Comparison of ENCODE assay signal across 28 mouse cellular contexts in the genomic region with DNA sequence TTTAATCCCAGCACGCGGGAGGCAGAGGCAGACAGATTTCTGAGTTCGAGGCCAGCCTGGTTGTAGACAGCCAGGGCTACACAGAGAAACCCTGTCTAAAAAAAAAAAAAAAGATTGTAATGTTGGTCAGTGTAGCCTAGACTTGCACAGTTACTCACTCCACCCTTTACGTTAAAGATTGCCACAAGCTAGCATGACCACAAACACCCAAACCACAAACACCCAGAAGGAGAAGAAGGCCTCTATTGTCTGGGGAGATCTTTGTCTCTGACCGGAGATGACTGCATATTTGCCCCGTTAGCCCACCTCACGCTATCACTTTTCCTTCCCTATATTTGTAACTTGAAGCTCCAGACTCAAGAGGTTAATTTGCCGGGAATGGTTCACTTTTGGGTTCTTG. TPM values are rescaled to one million over a fixed set of nuclear protein-coding genes. Genes with fewer than 3 reads are reported as not detected.
DNase-seq lines count a peak whose midpoint lies in the region; ATAC-seq and TF ChIP-seq lines count a peak whose summit lies in the region.
"Had no signal": no experiment of that assay in that cellular context is flagged by ENCODE, and none has a peak within 500 bp of the region (broad histone marks: within the 10 kb centered on the region; RNA-seq: fewer than 3 reads in every experiment).

No protein-coding gene starts in this region.

- H3K4me3 ChIP-seq in liver, postnatal 0 days (ENCODE audit: low read depth, low read length): no peak overlapping the region
- H3K4me3 ChIP-seq in liver, embryonic 12.5 days: no peak overlapping the region
- H3K4me3 ChIP-seq in macrophage (ENCODE audit: inconsistent target): no peak overlapping the region
- no peak overlapping the region for H3K4me3 ChIP-seq in forebrain, embryonic 14.5 days (ENCODE audit: low read depth, low read length)
- H3K4me3 ChIP-seq in heart, embryonic 10.5 days: no peak overlapping the region
- H3K4me3 ChIP-seq: embryonic facial prominence, embryonic 13.5 days; forebrain, embryonic 15.5 days; hindbrain, embryonic 13.5 days; intestine, embryonic 15.5 days; limb, embryonic 12.5 days; midbrain, embryonic 12.5 days had no signal

- no peak for TF ChIP-seq CTCF in liver, postnatal 0 days (IDR thresholded peaks at IDR 0.05; ENCODE audit: low read depth)

- no peaks in the 10 kb centered on the region for H3K79me2 ChIP-seq in macrophage (ENCODE audit: inconsistent target)

- peak; percentile 55 for ATAC-seq in liver, postnatal 0 days
- ATAC-seq in liver, embryonic 12.5 days: no peak
- ATAC-seq in forebrain, embryonic 14.5 days: no peak
- ATAC-seq: CD4-positive, CD25-positive, alpha-beta regulatory T cell, adult 4 months; forebrain, embryonic 15.5 days; intestine, embryonic 15.5 days had no signal

- WGBS in liver, postnatal 0 days (ENCODE audit: insufficient replicate concordance): 37% methylated on average over 8 of the region's 8 CpGs
- 27% methylated on average over 8 of the region's 8 CpGs for WGBS in liver, embryonic 12.5 days (ENCODE audit: insufficient replicate concordance)
- WGBS in macrophage (ENCODE audit: missing documents): 15% methylated on average over 7 of the region's 8 CpGs
- WGBS in forebrain, embryonic 14.5 days: 92% methylated on average over 8 of the region's 8 CpGs
- WGBS in heart, embryonic 10.5 days: 82% methylated on average over 8 of the region's 8 CpGs

- no peak overlapping the region for H3K4me2 ChIP-seq in liver, postnatal 0 days (ENCODE audit: low read depth, low read length)
- no peak overlapping the region for H3K4me2 ChIP-seq in liver, embryonic 12.5 days
- H3K4me2 ChIP-seq in forebrain, embryonic 14.5 days (ENCODE audit: low read length): no peak overlapping the region
- H3K4me2 ChIP-seq: embryonic facial prominence, embryonic 13.5 days; forebrain, embryonic 15.5 days; hindbrain, embryonic 13.5 days; intestine, embryonic 15.5 days; limb, embryonic 12.5 days; midbrain, embryonic 12.5 days had no signal

- H3K27ac ChIP-seq in liver, postnatal 0 days (ENCODE audit: low read depth): 0 out of 2 replicates have a peak overlapping the region, but pooled peaks have one; percentile 44
- no peak overlapping the region for H3K27ac ChIP-seq in liver, embryonic 12.5 days
- peak overlapping the region; percentile 37 for H3K27ac ChIP-seq in macrophage
- no peak overlapping the region for H3K27ac ChIP-seq in forebrain, embryonic 14.5 days (ENCODE audit: low read depth, low read length)
- H3K27ac ChIP-seq in heart, embryonic 10.5 days: no peak overlapping the region
- H3K27ac ChIP-seq: embryonic facial prominence, embryonic 13.5 days; forebrain, embryonic 15.5 days; hindbrain, embryonic 13.5 days; intestine, embryonic 15.5 days; limb, embryonic 12.5 days; midbrain, embryonic 12.5 days had no signal

- peak; percentile 48; the same call in 1 of the 2 replicates for TF ChIP-seq EP300 in liver, postnatal 0 days (IDR thresholded peaks at IDR 0.05; ENCODE audit: low read depth)

- DNase-seq in liver, postnatal 0 days: no peak
- peak; percentile 55 for DNase-seq in MEL-GATA-1-ER (ENCODE audit: extremely low read depth, low read depth)
- peak; percentile 73 to 89 for DNase-seq in natural killer cell, adult 2 months (ENCODE audit: low spot score in 2 of 2)
- DNase-seq in forebrain, embryonic 14.5 days (ENCODE audit: low spot score): no peak
- DNase-seq in heart, embryonic 10.5 days (ENCODE audit: low spot score): no peak
- no peak for DNase-seq in kidney, postnatal 10 days
- DNase-seq: cerebellum, adult 9-11 months; gastrocnemius, postnatal 25 days; kidney, adult 9 months; kidney, postnatal 4 days; layer of hippocampus, adult 9-11 months; lung, adult 18-20 months; retina, postnatal 1 day; right cerebral cortex, postnatal 4 days; thymus, postnatal 36 days had no signal

- H3K4me1 ChIP-seq in liver, postnatal 0 days (ENCODE audit: insufficient read depth): no peaks in the 10 kb centered on the region
- H3K4me1 ChIP-seq in liver, embryonic 12.5 days: peaks cover 8% of the 10 kb centered on the region; the same call in 1 of the 2 replicates
- no peaks in the 10 kb centered on the region for H3K4me1 ChIP-seq in forebrain, embryonic 14.5 days (ENCODE audit: control insufficient read depth, insufficient read depth, low read length)
- no peaks in the 10 kb centered on the region for H3K4me1 ChIP-seq in heart, embryonic 10.5 days
- H3K4me1 ChIP-seq: embryonic facial prominence, embryonic 13.5 days; forebrain, embryonic 15.5 days; hindbrain, embryonic 13.5 days; intestine, embryonic 15.5 days; limb, embryonic 12.5 days; midbrain, embryonic 12.5 days had no signal

- no peaks in the 10 kb centered on the region for H3K9me3 ChIP-seq in liver, postnatal 0 days (ENCODE audit: low read length)
- H3K9me3 ChIP-seq in liver, embryonic 12.5 days (replicated peaks): no peaks in the 10 kb centered on the region
- no peaks in the 10 kb centered on the region for H3K9me3 ChIP-seq in forebrain, embryonic 14.5 days (replicated peaks; ENCODE audit: control insufficient read depth, low read length)
- H3K9me3 ChIP-seq in heart, embryonic 10.5 days: no peaks in the 10 kb centered on the region
- H3K9me3 ChIP-seq: embryonic facial prominence, embryonic 13.5 days; forebrain, embryonic 15.5 days; hindbrain, embryonic 13.5 days; intestine, embryonic 15.5 days; midbrain, embryonic 12.5 days had no signal

- H3K36me3 ChIP-seq in liver, postnatal 0 days (replicated peaks; ENCODE audit: insufficient read depth, low read length): no peaks in the 10 kb centered on the region
- no peaks in the 10 kb centered on the region for H3K36me3 ChIP-seq in liver, embryonic 12.5 days
- H3K36me3 ChIP-seq in macrophage (ENCODE audit: inconsistent target): no peaks in the 10 kb centered on the region
- no peaks in the 10 kb centered on the region for H3K36me3 ChIP-seq in forebrain, embryonic 14.5 days (ENCODE audit: control insufficient read depth, insufficient read depth, low read length)
- H3K36me3 ChIP-seq in heart, embryonic 10.5 days: no peaks in the 10 kb centered on the region
- H3K36me3 ChIP-seq: embryonic facial prominence, embryonic 13.5 days; forebrain, embryonic 15.5 days; G1E; hindbrain, embryonic 13.5 days; intestine, embryonic 15.5 days; limb, embryonic 12.5 days; midbrain, embryonic 12.5 days had no signal

- H3K9ac ChIP-seq in liver, postnatal 0 days (replicated peaks): no peak overlapping the region
- H3K9ac ChIP-seq in liver, embryonic 12.5 days: no peak overlapping the region
- no peak overlapping the region for H3K9ac ChIP-seq in forebrain, embryonic 14.5 days (ENCODE audit: low read length)
- H3K9ac ChIP-seq: embryonic facial prominence, embryonic 13.5 days; forebrain, embryonic 15.5 days; hindbrain, embryonic 13.5 days; intestine, embryonic 15.5 days; limb, embryonic 12.5 days; midbrain, embryonic 12.5 days had no signal

- H3K27me3 ChIP-seq in liver, postnatal 0 days (ENCODE audit: insufficient read depth, low read length): no peaks in the 10 kb centered on the region
- no peaks in the 10 kb centered on the region for H3K27me3 ChIP-seq in liver, embryonic 12.5 days (replicated peaks)
- H3K27me3 ChIP-seq in forebrain, embryonic 14.5 days (replicated peaks; ENCODE audit: control insufficient read depth, insufficient read depth, low read length): no peaks in the 10 kb centered on the region
- H3K27me3 ChIP-seq in heart, embryonic 10.5 days (ENCODE audit: insufficient read depth, poor library complexity, severe bottlenecking): peaks cover 17% of the 10 kb centered on the region; the same call in 1 of the 2 replicates
- H3K27me3 ChIP-seq: embryonic facial prominence, embryonic 13.5 days; forebrain, embryonic 15.5 days; hindbrain, embryonic 13.5 days; intestine, embryonic 15.5 days; limb, embryonic 12.5 days; midbrain, embryonic 12.5 days had no signal

RNA-seq across cellular contexts. Expression of a gene that starts 14.7 kb away (rescaled TPM):
- polyA plus RNA-seq in liver, postnatal 0 days (2015; fragmentation: Nextera tagmentation; extraction: Ambion mirVana): 33.4 and 38.6 TPM in 2 replicates
- polyA plus RNA-seq in liver, embryonic 12.5 days (2016; fragmentation: Nextera tagmentation; extraction: Ambion mirVana): 19.5 and 23.4 TPM in 2 replicates
- 100 to 1,000 TPM in 1 of 26 experiments, 10 to 100 TPM in 25; 10.2 to 127 (median 30.9) TPM for total RNA-seq in macrophage (2018; cell fraction: chromatin; rRNA removed)
- 10 to 100 TPM in 5 of 26 experiments, 1 to 10 TPM in 21; 2.6 to 12.8 (median 6.1) TPM for total RNA-seq in macrophage (2018; cell fraction: cytosol; rRNA removed)
- total RNA-seq in macrophage (2018; cell fraction: nucleus; rRNA removed): 100 to 1,000 TPM in 7 of 26 experiments, 10 to 100 TPM in 18, 1 to 10 TPM in 1; 9.7 to 177 (median 37.1) TPM
- 4.7 to 18.2 TPM (median 4.8 TPM) in 3 replicates for polyA plus RNA-seq in macrophage (2018)
- polyA plus RNA-seq in forebrain, embryonic 14.5 days (2014; fragmentation: Nextera tagmentation; extraction: Ambion mirVana): 11.0 and 12.2 TPM in 2 replicates
- polyA plus RNA-seq in heart, embryonic 10.5 days (2016; fragmentation: Nextera tagmentation; extraction: Ambion mirVana): 3.6 and 12.5 TPM in 2 replicates
- polyA plus RNA-seq: CD4-positive, CD25-positive, alpha-beta regulatory T cell, adult 4 months; G1E had no signal

RNA-seq across cellular contexts. Expression of a gene that starts 25.9 kb away (rescaled TPM):
- 798 and 816 TPM in 2 replicates for polyA plus RNA-seq in liver, postnatal 0 days (2015; fragmentation: Nextera tagmentation; extraction: Ambion mirVana)
- polyA plus RNA-seq in liver, embryonic 12.5 days (2016; fragmentation: Nextera tagmentation; extraction: Ambion mirVana): 355 TPM in 2 replicates
- 100 to 1,000 TPM in 1 of 26 experiments, 10 to 100 TPM in 25; 15.1 to 108 (median 29.7) TPM for total RNA-seq in macrophage (2018; cell fraction: chromatin; rRNA removed)
- 1,000 to 10,000 TPM in 1 of 26 experiments, 100 to 1,000 TPM in 25; 564 to 1,058 (median 751) TPM for total RNA-seq in macrophage (2018; cell fraction: cytosol; rRNA removed)
- total RNA-seq in macrophage (2018; cell fraction: nucleus; rRNA removed): 100 to 1,000 TPM in 25 of 26 experiments, 10 to 100 TPM in 1; 46.7 to 361 (median 143) TPM
- 471 to 1,093 TPM (median 749 TPM) in 3 replicates for polyA plus RNA-seq in macrophage (2018)
- polyA plus RNA-seq in forebrain, embryonic 14.5 days (2014; fragmentation: Nextera tagmentation; extraction: Ambion mirVana): 163 and 235 TPM in 2 replicates
- polyA plus RNA-seq in heart, embryonic 10.5 days (2016; fragmentation: Nextera tagmentation; extraction: Ambion mirVana): 402 and 508 TPM in 2 replicates

RNA-seq across cellular contexts. Expression of a gene that starts 26.0 kb away (rescaled TPM):
- 0.59 TPM in 1 of 2 replicates, not detected in the other for polyA plus RNA-seq in liver, postnatal 0 days (2015; fragmentation: Nextera tagmentation; extraction: Ambion mirVana)
- polyA plus RNA-seq in liver, embryonic 12.5 days (2016; fragmentation: Nextera tagmentation; extraction: Ambion mirVana): not detected in 2 replicates
- total RNA-seq in macrophage (2018; cell fraction: chromatin; rRNA removed): 1 to 10 TPM in 5 of 26 experiments, not detected in 21; 3.0 to 7.9 (median 4.0) TPM
- total RNA-seq in macrophage (2018; cell fraction: cytosol; rRNA removed): under 1 TPM in 3 of 26 experiments, not detected in 23; 0.42 to 0.77 (median 0.47) TPM
- total RNA-seq in macrophage (2018; cell fraction: nucleus; rRNA removed): 1 to 10 TPM in 3 of 26 experiments, not detected in 23; 3.0 to 3.6 (median 3.0) TPM
- polyA plus RNA-seq in macrophage (2018): 0.87 TPM in 1 of 3 replicates, not detected in the others
- not detected in 2 replicates for polyA plus RNA-seq in forebrain, embryonic 14.5 days (2014; fragmentation: Nextera tagmentation; extraction: Ambion mirVana)
- not detected in 2 replicates for polyA plus RNA-seq in heart, embryonic 10.5 days (2016; fragmentation: Nextera tagmentation; extraction: Ambion mirVana)
- total RNA-seq: G1E; gastrocnemius, postnatal 25 days; left cerebral cortex, adult 8-10 months had no signal
- polyA plus RNA-seq: embryonic facial prominence, embryonic 13.5 days; forebrain, embryonic 15.5 days; G1E; heart, postnatal 0 days; hindbrain, embryonic 13.5 days; limb, embryonic 12.5 days; midbrain, embryonic 12.5 days; testis, adult 2 months had no signal

RNA-seq across cellular contexts. Expression of a gene that starts 28.9 kb away (rescaled TPM):
- polyA plus RNA-seq in liver, postnatal 0 days (2015; fragmentation: Nextera tagmentation; extraction: Ambion mirVana): 295 and 298 TPM in 2 replicates
- polyA plus RNA-seq in liver, embryonic 12.5 days (2016; fragmentation: Nextera tagmentation; extraction: Ambion mirVana): 35.7 TPM in 2 replicates
- 100 to 1,000 TPM in 1 of 26 experiments, 10 to 100 TPM in 24, 1 to 10 TPM in 1; 9.6 to 127 (median 52.2) TPM for total RNA-seq in macrophage (2018; cell fraction: chromatin; rRNA removed)
- 1,000 to 10,000 TPM in 24 of 26 experiments, 100 to 1,000 TPM in 2; 864 to 4,013 (median 2,083) TPM for total RNA-seq in macrophage (2018; cell fraction: cytosol; rRNA removed)
- 1,000 to 10,000 TPM in 1 of 26 experiments, 100 to 1,000 TPM in 24, 10 to 100 TPM in 1; 97.6 to 1,118 (median 541) TPM for total RNA-seq in macrophage (2018; cell fraction: nucleus; rRNA removed)
- 596 to 2,531 TPM (median 1,114 TPM) in 3 replicates for polyA plus RNA-seq in macrophage (2018)
- polyA plus RNA-seq in forebrain, embryonic 14.5 days (2014; fragmentation: Nextera tagmentation; extraction: Ambion mirVana): 24.7 and 29.7 TPM in 2 replicates
- polyA plus RNA-seq in heart, embryonic 10.5 days (2016; fragmentation: Nextera tagmentation; extraction: Ambion mirVana): 24.5 and 32.7 TPM in 2 replicates
- total RNA-seq: G1E had no signal
- polyA plus RNA-seq: G1E had no signal

RNA-seq across cellular contexts. Expression of a gene that starts 31.6 kb away (rescaled TPM):
- polyA plus RNA-seq in liver, postnatal 0 days (2015; fragmentation: Nextera tagmentation; extraction: Ambion mirVana): 0.41 and 0.48 TPM in 2 replicates
- 0.94 and 0.99 TPM in 2 replicates for polyA plus RNA-seq in liver, embryonic 12.5 days (2016; fragmentation: Nextera tagmentation; extraction: Ambion mirVana)
- 10 to 100 TPM in 10 of 26 experiments, 1 to 10 TPM in 16; 3.1 to 25.5 (median 8.4) TPM for total RNA-seq in macrophage (2018; cell fraction: chromatin; rRNA removed)
- total RNA-seq in macrophage (2018; cell fraction: cytosol; rRNA removed): 1 to 10 TPM in 2 of 26 experiments, under 1 TPM in 23, not detected in 1; 0.22 to 1.3 (median 0.46) TPM
- 10 to 100 TPM in 11 of 26 experiments, 1 to 10 TPM in 15; 3.0 to 27.1 (median 9.1) TPM for total RNA-seq in macrophage (2018; cell fraction: nucleus; rRNA removed)
- 0.30 to 1.0 TPM in 2 of 3 replicates, not detected in the other for polyA plus RNA-seq in macrophage (2018)
- not detected in 2 replicates for polyA plus RNA-seq in forebrain, embryonic 14.5 days (2014; fragmentation: Nextera tagmentation; extraction: Ambion mirVana)
- 1.8 and 2.3 TPM in 2 replicates for polyA plus RNA-seq in heart, embryonic 10.5 days (2016; fragmentation: Nextera tagmentation; extraction: Ambion mirVana)
- polyA plus RNA-seq: CD4-positive, CD25-positive, alpha-beta regulatory T cell, adult 4 months had no signal

Comparison
In these comparisons a context has a peak if more than half of its experiments do, and no peak if none do; other contexts are left out.
1. H3K27ac ChIP-seq: peak in liver, postnatal 0 days (single experiment) and macrophage (single experiment); none in liver, embryonic 12.5 days (single experiment), forebrain, embryonic 14.5 days (single experiment) and heart, embryonic 10.5 days (single experiment).
2. DNase-seq: peak in MEL-GATA-1-ER (single experiment) and natural killer cell, adult 2 months (2 of 2); none in liver, postnatal 0 days (single experiment), forebrain, embryonic 14.5 days (single experiment), heart, embryonic 10.5 days (single experiment) and kidney, postnatal 10 days (single experiment).